Mouse (Mus musculus) hindbrain, embryonic 15.5 days (tissue): ENCODE measurements at regions not wholly inside any gene's neighbourhood (a gene's known extent, or its start where the extent isn't known, plus 50 kb on each side); places are given as distances from the start of the nearest gene placed in this dataset.

ENCODE experiments used
- ATAC-seq: fragments of 200-750 bp; cut with Nextera tagmentation; 2 replicates; pipeline ENCODE4 v1.8.0; 2017; ENCODE audit warnings: low read depth, moderate number of reproducible peaks, moderate TSS enrichment; ENCODE audit not compliant: low FRiP score
- H3K27ac ChIP-seq: fragments of 300-500 bp; sonication (generic); replicated peaks from 2 replicates; pipeline ENCODE4 v1.5.1; 2015; ENCODE audit warnings: mild to moderate bottlenecking, inconsistent platforms
- H3K27me3 ChIP-seq: fragments of 300-500 bp; sonication (generic); 2 replicates; pipeline ENCODE4 v1.6.1; 2015; ENCODE audit warnings: control low read depth, inconsistent platforms
- H3K36me3 ChIP-seq: fragments of 300-500 bp; sonication (generic); 2 replicates; pipeline ENCODE4 v1.6.1; 2015; ENCODE audit warnings: control low read depth, inconsistent platforms
- H3K4me1 ChIP-seq: fragments of 300-500 bp; sonication (generic); replicated peaks from 2 replicates; pipeline ENCODE4 v1.6.1; 2015; ENCODE audit warnings: control low read depth, inconsistent platforms
- H3K4me2 ChIP-seq: fragments of 300-500 bp; sonication (generic); 2 replicates; pipeline ENCODE4 v1.6.1; 2015; ENCODE audit warnings: moderate library complexity, mild to moderate bottlenecking, inconsistent platforms
- H3K4me3 ChIP-seq: fragments of 300-500 bp; sonication (generic); 2 replicates; pipeline ENCODE4 v1.5.1; 2015; ENCODE audit warnings: mild to moderate bottlenecking, inconsistent platforms
- H3K9ac ChIP-seq: fragments of 300-500 bp; sonication (generic); 2 replicates; pipeline ENCODE4 v1.6.1; 2015; ENCODE audit warnings: inconsistent platforms
- H3K9me3 ChIP-seq: fragments of 300-500 bp; sonication (generic); 2 replicates; pipeline ENCODE4 v1.6.1; 2016; ENCODE audit warnings: control low read depth, inconsistent platforms
- WGBS: fragments of 180-500 bp; shearing (Covaris S2); methylation state at CpG from one replicate; pipeline ENCODE4 v1.1.7; 2015; 5-methylcytosine and 5-hydroxymethylcytosine counted together

GRCm38 (mm10) chr13:45230804-45231203, 152.3 kb downstream of the Gm9817 start:
- no peak for ATAC-seq
- Histone ChIP-seq H3K9ac (no peak overlapping the region), H3K4me2 (no peak overlapping the region), H3K9me3 (no peaks in the 10 kb centered on the region), H3K27ac (no peak overlapping the region), H3K4me3 (no peak overlapping the region), H3K4me1 (no peaks in the 10 kb centered on the region), H3K36me3 (no peaks in the 10 kb centered on the region), H3K27me3 (no peaks in the 10 kb centered on the region)
- 80% methylated on average over 2 of the region's 2 CpGs for WGBS

- Histone ChIP-seq H3K9ac (no peak overlapping the region), H3K9me3 (no peaks in the 10 kb centered on the region), H3K4me1 (peaks cover 8% of the 10 kb centered on the region), H3K27ac (no peak overlapping the region), H3K4me2 (no peak overlapping the region), H3K36me3 (no peaks in the 10 kb centered on the region), H3K27me3 (no peaks in the 10 kb centered on the region), H3K4me3 (no peak overlapping the region)
- ATAC-seq: no peak
- WGBS: 39% methylated on average over 5 of the region's 5 CpGs
Measured at GRCm38 (mm10) chr13:45235236-45235635, 154.3 kb upstream of the Mylip start.

- peaks cover 8% of the 10 kb centered on the region for H3K4me1 ChIP-seq
- no peak for ATAC-seq
- H3K4me2 ChIP-seq: no peak overlapping the region
- no peaks in the 10 kb centered on the region for H3K9me3 ChIP-seq
- H3K36me3 ChIP-seq: no peaks in the 10 kb centered on the region
- WGBS: 93% methylated on average over 7 of the region's 7 CpGs
- no peak overlapping the region for H3K4me3 ChIP-seq
- H3K27me3 ChIP-seq: no peaks in the 10 kb centered on the region
- H3K9ac ChIP-seq: no peak overlapping the region
- no peak overlapping the region for H3K27ac ChIP-seq
Measured at GRCm38 (mm10) chr13:45238258-45238657, 151.3 kb upstream of the Mylip start.

- Histone ChIP-seq H3K27ac (no peak overlapping the region; the same call in 1 of the 2 replicates), H3K36me3 (no peaks in the 10 kb centered on the region), H3K27me3 (no peaks in the 10 kb centered on the region), H3K9ac (no peak overlapping the region), H3K9me3 (no peaks in the 10 kb centered on the region), H3K4me1 (peaks cover 8% of the 10 kb centered on the region), H3K4me2 (peak overlapping the region; percentile 17), H3K4me3 (no peak overlapping the region)
- peak; percentile 61; the same call in 1 of the 2 replicates for ATAC-seq
- 36% methylated on average over 9 of the region's 9 CpGs for WGBS
Measured at GRCm38 (mm10) chr13:45239153-45239552, 150.4 kb upstream of the Mylip start.

DNA sequence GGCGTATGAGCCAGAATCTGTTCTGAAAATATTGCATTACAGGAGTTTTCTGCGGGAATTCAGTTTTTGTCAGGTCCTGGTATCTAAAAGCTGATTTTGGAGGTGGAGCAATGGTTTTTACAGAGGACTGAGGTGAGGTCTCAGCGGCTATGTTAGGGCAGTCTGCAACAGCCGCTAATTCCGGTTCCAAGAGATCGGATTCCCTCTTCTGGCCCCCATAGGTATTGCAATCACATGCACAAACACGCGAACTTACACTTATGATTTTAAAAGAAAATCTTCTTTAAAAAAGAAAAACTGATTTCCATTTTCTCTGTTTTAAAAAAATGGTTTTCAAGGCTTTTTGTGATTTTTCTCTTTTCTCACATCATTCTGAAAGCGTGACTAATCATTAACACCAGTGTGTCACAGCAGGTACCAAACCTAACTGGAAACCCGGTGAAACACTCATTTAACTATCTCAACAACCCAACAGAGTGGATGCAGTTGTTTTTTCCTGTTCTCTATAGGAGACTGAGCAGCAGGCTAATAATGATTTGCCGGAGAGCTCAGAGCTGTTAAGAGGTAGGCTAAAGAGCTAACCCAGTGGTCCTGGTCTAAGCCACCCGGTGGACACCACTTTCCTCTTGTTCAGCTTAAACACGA, 149.4 kb upstream of the Mylip start:
- WGBS: 77% methylated on average over 13 of the region's 13 CpGs

DNA sequence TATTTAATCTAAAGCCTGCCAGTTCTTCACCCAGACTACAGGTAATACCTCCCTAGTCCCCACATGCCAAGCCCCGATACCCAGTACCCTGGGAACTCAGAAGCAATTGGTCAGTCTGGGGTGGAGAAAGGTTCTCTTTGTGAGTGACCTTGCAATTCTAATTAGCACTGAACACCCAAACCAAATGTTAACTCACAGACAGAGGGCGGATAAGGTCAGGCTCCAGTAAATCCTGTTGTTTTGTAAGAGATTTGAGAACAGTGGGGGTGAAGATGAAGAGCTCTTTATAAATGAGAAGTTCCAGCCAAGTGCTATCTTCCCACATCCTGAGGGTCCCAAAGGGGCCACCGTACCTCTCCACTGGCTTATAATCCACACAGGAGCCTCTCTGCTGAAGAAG, 147.3 kb upstream of the Mylip start:
- H3K36me3 ChIP-seq: no peaks in the 10 kb centered on the region
- no peak for ATAC-seq
- H3K27ac ChIP-seq: no peak overlapping the region
- no peaks in the 10 kb centered on the region for H3K27me3 ChIP-seq
- no peak overlapping the region for H3K4me3 ChIP-seq
- H3K9ac ChIP-seq: no peak overlapping the region
- WGBS: 71% methylated on average over 3 of the region's 3 CpGs
- peaks cover 8% of the 10 kb centered on the region for H3K4me1 ChIP-seq
- no peak overlapping the region for H3K4me2 ChIP-seq
- no peaks in the 10 kb centered on the region for H3K9me3 ChIP-seq

More for the DNA sequence above, 149.4 kb upstream of the Mylip start:
- no peaks in the 10 kb centered on the region for H3K27me3 ChIP-seq
- no peak for ATAC-seq
- peaks cover 8% of the 10 kb centered on the region for H3K4me1 ChIP-seq
- H3K4me2 ChIP-seq: no peak overlapping the region
- no peak overlapping the region for H3K4me3 ChIP-seq
- no peaks in the 10 kb centered on the region for H3K9me3 ChIP-seq
- H3K9ac ChIP-seq: no peak overlapping the region
- H3K27ac ChIP-seq: no peak overlapping the region
- H3K36me3 ChIP-seq: no peaks in the 10 kb centered on the region

DNA sequence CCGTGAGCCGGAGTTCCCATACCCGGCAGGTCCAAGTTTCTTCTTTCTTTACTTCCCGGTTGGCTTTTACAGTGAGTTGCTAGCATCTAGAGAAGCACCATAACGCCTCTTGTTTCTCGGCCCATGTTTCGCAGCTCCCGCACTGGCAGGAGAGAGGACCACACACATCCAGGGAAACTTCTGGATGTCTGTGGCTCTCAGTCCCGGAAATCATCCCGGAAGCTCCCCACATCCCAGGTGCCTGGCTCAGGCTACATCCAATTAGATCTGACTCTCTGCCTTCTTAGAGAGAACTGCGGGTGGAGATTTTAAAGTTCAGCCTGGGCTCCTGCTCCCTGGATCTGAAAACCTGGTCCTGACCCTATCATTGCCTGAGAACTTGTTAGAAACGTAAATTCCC, 146.8 kb upstream of the Mylip start:
- 75% methylated on average over 12 of the region's 12 CpGs for WGBS
- no peaks in the 10 kb centered on the region for H3K27me3 ChIP-seq
- H3K9ac ChIP-seq: no peak overlapping the region
- no peak for ATAC-seq
- H3K36me3 ChIP-seq: no peaks in the 10 kb centered on the region
- no peaks in the 10 kb centered on the region for H3K9me3 ChIP-seq
- no peak overlapping the region for H3K27ac ChIP-seq
- no peak overlapping the region for H3K4me3 ChIP-seq
- H3K4me1 ChIP-seq: peaks cover 8% of the 10 kb centered on the region
- H3K4me2 ChIP-seq: no peak overlapping the region

DNA sequence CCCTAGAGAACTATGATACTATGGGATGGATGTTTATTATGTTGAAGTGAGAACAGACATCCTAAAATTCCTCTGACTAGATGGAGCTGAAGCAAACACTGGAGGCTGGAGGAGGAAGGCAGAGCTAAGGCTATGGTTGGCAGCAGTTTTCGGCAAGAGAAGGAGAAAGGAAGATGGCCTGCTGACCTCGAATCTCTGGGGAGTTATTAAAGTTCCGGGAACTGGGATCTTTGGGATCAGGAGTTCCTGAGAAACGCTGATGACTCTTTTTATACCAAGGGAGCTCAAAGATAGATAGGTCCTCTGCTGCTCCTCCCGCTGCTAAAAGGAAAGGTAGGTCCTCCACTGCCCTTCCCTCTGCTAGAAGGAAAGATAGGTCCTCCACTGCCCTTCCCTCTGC, 143.9 kb upstream of the Mylip start:
- Histone ChIP-seq H3K4me3 (no peak overlapping the region), H3K9me3 (no peaks in the 10 kb centered on the region), H3K4me1 (peaks cover 7% of the 10 kb centered on the region; the same call in 1 of the 2 replicates), H3K36me3 (no peaks in the 10 kb centered on the region), H3K4me2 (no peak overlapping the region), H3K9ac (no peak overlapping the region), H3K27ac (no peak overlapping the region), H3K27me3 (no peaks in the 10 kb centered on the region)
- ATAC-seq: no peak
- 59% methylated on average over 5 of the region's 5 CpGs for WGBS

GRCm38 (mm10) chr13:45246341-45246740, 143.2 kb upstream of the Mylip start:
- Histone ChIP-seq H3K27ac (no peak overlapping the region), H3K9me3 (no peaks in the 10 kb centered on the region), H3K4me2 (no peak overlapping the region), H3K9ac (no peak overlapping the region), H3K27me3 (no peaks in the 10 kb centered on the region), H3K4me3 (no peak overlapping the region), H3K36me3 (no peaks in the 10 kb centered on the region), H3K4me1 (peaks cover 7% of the 10 kb centered on the region; the same call in 1 of the 2 replicates)
- no peak for ATAC-seq
- 78% methylated on average over 2 of the region's 2 CpGs for WGBS

GRCm38 (mm10) chr13:45250028-45250427, 139.5 kb upstream of the Mylip start:
- Histone ChIP-seq H3K9ac (no peak overlapping the region), H3K4me3 (no peak overlapping the region)
- no peak for ATAC-seq

DNA sequence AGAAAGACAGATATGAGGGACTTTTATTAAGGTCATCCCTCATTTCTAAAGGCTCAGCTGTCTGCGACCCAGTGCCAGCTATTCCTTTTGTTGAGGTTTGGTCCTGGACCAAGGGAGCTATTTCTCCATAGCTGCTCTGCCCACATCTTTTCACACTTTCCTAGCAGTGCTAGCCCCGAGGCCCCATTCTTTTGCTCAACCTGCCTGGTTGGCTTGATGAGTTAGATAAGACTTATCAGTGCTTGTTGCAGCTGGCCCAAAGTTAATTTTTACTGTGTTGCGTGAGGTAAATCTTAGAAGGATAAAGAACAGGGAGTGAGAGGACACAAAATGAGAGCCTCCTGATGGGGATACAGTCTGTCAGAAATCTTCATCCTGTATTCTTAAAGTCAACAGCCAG, 138.5 kb upstream of the Mylip start:
- Histone ChIP-seq H3K4me3 (no peak overlapping the region), H3K27ac (no peak overlapping the region), H3K4me2 (no peak overlapping the region), H3K9me3 (no peaks in the 10 kb centered on the region), H3K27me3 (no peaks in the 10 kb centered on the region), H3K9ac (no peak overlapping the region), H3K4me1 (peaks cover 7% of the 10 kb centered on the region; the same call in 1 of the 2 replicates), H3K36me3 (no peaks in the 10 kb centered on the region)
- ATAC-seq: no peak
- 76% methylated on average over 3 of the region's 3 CpGs for WGBS

More at GRCm38 (mm10) chr13:45250028-45250427, 139.5 kb upstream of the Mylip start:
- H3K27me3 ChIP-seq: no peaks in the 10 kb centered on the region
- H3K4me2 ChIP-seq: no peak overlapping the region
- H3K27ac ChIP-seq: no peak overlapping the region
- no peaks in the 10 kb centered on the region for H3K36me3 ChIP-seq
- H3K4me1 ChIP-seq: peaks cover 7% of the 10 kb centered on the region; the same call in 1 of the 2 replicates
- H3K9me3 ChIP-seq: no peaks in the 10 kb centered on the region
- 38% methylated on average over 1 of the region's 1 CpGs for WGBS

DNA sequence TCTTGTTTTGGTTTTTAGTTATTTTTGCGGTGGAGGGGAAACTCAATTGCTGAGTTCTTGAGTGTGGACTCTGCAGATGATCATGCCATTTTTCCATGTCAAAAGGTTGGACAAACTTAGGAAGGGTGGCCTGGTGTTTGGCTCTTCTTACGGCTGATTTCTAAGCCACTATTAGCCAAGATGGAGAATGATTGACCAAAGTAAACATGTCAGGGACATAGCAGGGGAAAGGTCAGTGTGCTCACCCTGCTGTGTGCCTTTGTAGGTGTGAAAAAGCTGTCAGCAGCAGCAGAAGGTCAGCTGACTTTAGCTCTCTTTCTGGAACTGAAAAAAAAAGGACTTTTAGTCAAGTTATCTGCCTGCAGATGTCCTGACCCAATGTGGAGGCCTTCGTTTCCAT, 137.4 kb upstream of the Mylip start:
- Histone ChIP-seq H3K4me3 (no peak overlapping the region), H3K9ac (no peak overlapping the region), H3K4me2 (no peak overlapping the region), H3K4me1 (peaks cover 7% of the 10 kb centered on the region; the same call in 1 of the 2 replicates), H3K36me3 (no peaks in the 10 kb centered on the region), H3K27me3 (no peaks in the 10 kb centered on the region), H3K9me3 (no peaks in the 10 kb centered on the region), H3K27ac (no peak overlapping the region)
- WGBS: 67% methylated on average over 3 of the region's 3 CpGs
- no peak for ATAC-seq

DNA sequence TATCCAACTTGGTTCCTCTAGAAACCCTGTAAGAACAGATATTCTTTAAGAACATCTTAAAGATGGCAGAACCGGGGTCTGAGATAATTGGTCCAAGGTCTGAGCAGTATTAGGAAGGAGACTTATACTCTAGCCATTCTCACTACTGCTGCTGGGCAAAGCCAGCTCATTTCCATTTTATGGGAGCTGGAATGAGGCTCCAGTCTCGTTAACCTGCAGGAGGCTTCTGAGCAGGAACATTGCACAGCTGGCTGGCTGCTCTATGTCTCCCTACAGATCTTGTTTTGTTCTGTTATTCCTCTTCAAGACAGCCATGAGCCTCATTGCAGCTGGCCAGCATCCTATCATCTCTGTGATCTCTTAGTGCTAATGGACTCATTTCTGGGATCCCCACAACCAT, 136.3 kb upstream of the Mylip start:
- no peaks in the 10 kb centered on the region for H3K27me3 ChIP-seq
- H3K9ac ChIP-seq: no peak overlapping the region
- H3K36me3 ChIP-seq: no peaks in the 10 kb centered on the region
- H3K4me3 ChIP-seq: no peak overlapping the region
- 56% methylated on average over 2 of the region's 2 CpGs for WGBS
- H3K4me2 ChIP-seq: no peak overlapping the region
- H3K27ac ChIP-seq: no peak overlapping the region
- no peak for ATAC-seq
- H3K9me3 ChIP-seq: no peaks in the 10 kb centered on the region
- peaks cover 7% of the 10 kb centered on the region; the same call in 1 of the 2 replicates for H3K4me1 ChIP-seq
